In the genomic region with DNA sequence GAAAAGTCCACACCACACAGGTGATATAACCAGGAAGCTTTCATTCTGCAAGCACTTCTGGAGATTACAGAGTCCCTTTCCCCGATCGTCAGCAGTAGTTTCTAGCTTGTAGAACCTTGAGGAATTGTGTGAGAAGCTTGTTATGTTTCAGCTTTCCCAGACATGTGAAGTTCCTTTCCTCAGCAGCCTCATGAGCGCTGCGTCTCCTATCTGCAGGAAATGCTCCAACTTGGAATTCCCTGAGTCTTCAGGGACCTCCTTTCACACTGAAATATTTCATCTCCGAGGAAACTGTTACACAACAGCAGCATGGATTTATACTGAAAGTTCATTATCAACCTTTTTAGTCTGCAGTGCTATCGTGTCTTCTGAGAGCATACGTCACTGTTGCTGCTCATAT, we compare ENCODE assay signal across 11 mouse cellular contexts.
DNase-seq lines count a peak whose midpoint lies in the region; ATAC-seq lines count a peak whose summit lies in the region.
"Had no signal": no experiment of that assay in that cellular context is flagged by ENCODE, and none has a peak within 500 bp of the region (broad histone marks: within the 10 kb centered on the region; RNA-seq: fewer than 3 reads in every experiment).

No protein-coding gene starts in this region.

- 50% methylated on average over 7 of the region's 7 CpGs for WGBS in liver, embryonic 12.5 days (ENCODE audit: insufficient replicate concordance)

- ATAC-seq in liver, embryonic 12.5 days: no peak

- H3K4me2 ChIP-seq in liver, embryonic 12.5 days: no peak overlapping the region

- H3K9ac ChIP-seq in liver, embryonic 12.5 days: no peak overlapping the region
- H3K9ac ChIP-seq: liver, embryonic 14.5 days had no signal

- H3K4me1 ChIP-seq in liver, embryonic 12.5 days: no peaks in the 10 kb centered on the region

- H3K36me3 ChIP-seq in liver, embryonic 12.5 days: no peaks in the 10 kb centered on the region
- H3K36me3 ChIP-seq: G1E had no signal

- no peaks in the 10 kb centered on the region for H3K9me3 ChIP-seq in liver, embryonic 12.5 days (replicated peaks)
- H3K9me3 ChIP-seq: G1E had no signal

- H3K27me3 ChIP-seq in liver, embryonic 12.5 days (replicated peaks): no peaks in the 10 kb centered on the region

- H3K27ac ChIP-seq in liver, embryonic 12.5 days: no peak overlapping the region
- H3K27ac ChIP-seq: liver, embryonic 14.5 days had no signal

- intact Hi-C loops in left cerebral cortex, postnatal 14 days (cut with DNase I): no loop called here

- DNase-seq in left cerebral cortex, postnatal 14 days (ENCODE audit: low spot score in 2 of 2): peak; percentile 3
- no peak for DNase-seq in left cerebral cortex, adult 9 months (ENCODE audit: low spot score in 2 of 2)
- peak; percentile 14 for DNase-seq in adipocyte (ENCODE audit: low spot score)
- DNase-seq in heart, adult 18-20 months: peak; percentile 60 to 72
- DNase-seq in heart, postnatal 4 days: peak; percentile 42
- no peak for DNase-seq in cerebellum, adult 18-20 months
- DNase-seq: adrenal gland, adult 2 months; cerebellum, adult 9-10 months had no signal

- no peak overlapping the region for H3K4me3 ChIP-seq in liver, embryonic 12.5 days

Comparison
In these comparisons a context has a peak if more than half of its experiments do, and no peak if none do; other contexts are left out.
1. DNase-seq: peak in left cerebral cortex, postnatal 14 days (2 of 2), adipocyte (single experiment), heart, adult 18-20 months (2 of 2) and heart, postnatal 4 days (single experiment); none in left cerebral cortex, adult 9 months (0 of 2) and cerebellum, adult 18-20 months (0 of 2).